Mouse (Mus musculus) gastrocnemius, adult 8-10 months (tissue): Measurements from ENCODE around the gene Fam160a2. TPM values are rescaled to one million over a fixed set of nuclear protein-coding genes. Genes with fewer than 3 reads are reported as not detected.
"Not testable (repeated sequence)": the region's sequence is repeated elsewhere in the genome, so short reads cannot be mapped to it uniquely, and the experiment has no call there.

Experiments used
- DNase-seq, 2 experiments: peaks; one replicate each; pipeline ENCODE4 v3.0.0; 2022; ENCODE audit warnings: low spot score in 2 of 2
- total RNA-seq, 4 experiments: library from RNA; stranded (reverse); gene quantifications; 2 replicates each; pipeline ENCODE4 v1.2.4; 2022

Fam160a2 gene
- total RNA-seq, 4 experiments from 2014 or later: 10.6 to 14.2 (median 11.8) TPM

DNA sequence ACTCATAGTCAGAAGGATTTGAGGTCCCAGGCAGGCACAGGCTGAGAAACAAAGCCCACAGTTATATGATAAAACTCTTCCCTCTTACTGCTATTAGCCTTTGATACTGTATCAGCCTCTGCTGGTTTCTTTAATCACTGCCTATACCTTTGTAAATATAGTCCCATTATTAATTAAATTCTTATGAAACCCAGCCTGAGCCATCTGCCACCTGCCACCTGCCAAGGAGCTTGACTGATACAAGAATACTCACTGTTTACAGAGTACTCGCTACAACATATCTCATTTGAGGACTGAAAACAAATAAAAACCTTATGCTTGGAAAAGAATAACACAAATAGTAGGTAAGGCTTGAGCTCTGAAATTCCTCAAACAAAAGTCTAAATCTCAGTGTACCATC lies 5.2 kb downstream of the Fam160a2 start:
- no peak for DNase-seq

DNA sequence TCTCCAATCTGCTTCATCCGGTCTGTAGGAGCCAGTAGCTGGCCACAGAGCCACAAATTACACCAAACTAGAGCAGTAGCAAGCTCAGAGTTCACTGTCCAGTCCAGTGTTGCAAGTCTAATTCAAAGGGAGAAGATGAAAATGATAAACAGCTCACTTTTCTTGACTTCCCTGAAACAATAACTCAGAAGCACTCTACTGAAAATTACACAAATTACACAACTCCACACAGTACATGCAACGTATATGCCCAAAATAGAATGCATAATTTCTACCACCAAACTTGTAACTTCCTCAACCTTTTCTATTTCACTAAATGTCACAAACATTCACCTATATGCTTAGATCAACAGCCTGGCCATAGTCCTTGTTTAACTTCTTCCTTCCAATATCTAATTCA lies 9.6 kb downstream of the Fam160a2 start:
- no peak for DNase-seq

DNA sequence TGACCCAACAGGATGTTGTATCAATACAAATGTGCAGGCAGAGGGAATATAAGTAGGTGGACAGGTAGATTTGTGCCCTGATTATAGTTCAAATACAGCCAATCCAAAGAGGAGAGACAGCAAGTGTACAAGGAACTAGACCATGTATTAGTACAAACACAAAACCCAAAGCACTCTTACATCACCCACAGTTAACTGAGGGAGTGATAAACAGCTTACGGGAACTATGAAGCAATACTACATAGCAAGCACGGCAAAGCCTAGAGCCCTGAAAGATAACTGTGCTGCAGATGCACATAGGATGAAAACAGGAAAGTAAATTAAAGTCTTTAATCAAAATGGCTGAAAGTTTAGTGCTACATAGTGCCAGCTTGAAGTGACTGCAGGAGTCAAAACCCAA lies 12.2 kb downstream of the Fam160a2 start:
- DNase-seq: no peak

- DNase-seq: no peak
Measured at GRCm38 (mm10) chr7:105380329-105380728, 19.5 kb downstream of the Fam160a2 start.

- DNase-seq: no peak
Measured at GRCm38 (mm10) chr7:105374866-105375265, 25.0 kb downstream of the Fam160a2 start, which contains the start of gene Gm5901. Gene Gm5901 (plus strand): TSS chr7:105375038.

DNA sequence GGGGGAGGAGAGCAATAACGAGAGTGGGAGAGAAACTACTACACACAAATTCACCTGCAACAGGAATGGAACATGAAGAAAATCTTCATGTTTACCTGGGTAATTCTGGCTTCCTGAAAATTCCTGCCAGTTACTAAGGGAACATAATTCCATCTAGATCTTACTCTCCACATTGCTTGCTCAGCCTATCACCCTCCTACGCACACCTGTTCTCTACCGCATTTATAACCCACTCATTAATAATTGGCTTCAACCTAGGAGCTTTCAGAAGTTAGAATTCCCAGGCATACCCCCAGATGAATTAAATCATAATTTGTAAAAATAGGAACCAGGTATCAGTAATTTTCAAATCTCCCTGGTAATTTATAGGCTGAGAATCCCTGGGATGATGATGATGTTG lies 25.9 kb downstream of the Fam160a2 start:
- no peak for DNase-seq

- DNase-seq: no peak
Measured at GRCm38 (mm10) chr7:105373509-105373908, 26.3 kb downstream of the Fam160a2 start.

DNA sequence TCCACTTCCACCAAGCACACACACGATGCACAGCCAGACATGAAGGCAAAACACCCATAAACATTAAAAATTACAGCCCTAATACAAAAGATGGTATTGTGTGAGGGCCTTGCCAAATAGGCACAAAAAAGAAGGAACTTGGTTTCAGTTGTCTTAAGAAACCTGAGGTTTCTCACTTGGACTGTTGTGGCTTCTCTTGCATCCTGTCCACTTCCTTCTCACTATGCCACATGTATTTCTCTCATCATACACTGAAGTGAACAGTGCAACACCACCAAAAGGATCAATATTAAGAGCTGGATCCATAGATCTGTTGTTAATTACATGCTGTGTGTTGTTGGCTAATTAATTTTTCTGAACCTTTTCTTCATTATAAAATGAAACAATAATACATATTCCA lies 26.9 kb downstream of the Fam160a2 start:
- no peak for DNase-seq

- no peak for DNase-seq
Measured at GRCm38 (mm10) chr7:105368521-105368920, 31.3 kb downstream of the Fam160a2 start.

- DNase-seq: no peak
Measured at GRCm38 (mm10) chr7:105367930-105368329, 31.9 kb downstream of the Fam160a2 start, which contains the start of gene Olfr692. Gene Olfr692 (plus strand): TSS chr7:105368230.

GRCm38 (mm10) chr7:105367268-105367667 lies 32.6 kb downstream of the Fam160a2 start:
- DNase-seq: no peak

DNA sequence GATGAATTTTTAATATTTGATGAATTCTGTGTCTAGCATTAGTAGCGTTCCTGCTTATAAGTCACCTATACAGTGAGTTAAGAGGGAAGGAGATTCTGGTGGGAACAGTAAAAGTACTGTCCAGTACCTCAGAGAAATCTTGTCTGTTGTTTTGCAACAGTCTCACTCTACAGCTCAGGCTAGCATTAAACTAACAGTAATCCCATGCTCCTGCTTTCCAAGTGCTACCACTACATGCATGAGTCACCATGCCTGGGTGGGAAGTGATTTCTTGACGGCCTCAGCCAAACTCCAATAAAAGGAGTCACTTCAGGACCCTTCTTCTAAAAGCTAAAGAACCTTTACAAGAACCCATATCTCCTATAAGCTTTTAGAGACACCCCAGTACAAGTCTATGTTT lies 38.1 kb downstream of the Fam160a2 start:
- no peak for DNase-seq

DNA sequence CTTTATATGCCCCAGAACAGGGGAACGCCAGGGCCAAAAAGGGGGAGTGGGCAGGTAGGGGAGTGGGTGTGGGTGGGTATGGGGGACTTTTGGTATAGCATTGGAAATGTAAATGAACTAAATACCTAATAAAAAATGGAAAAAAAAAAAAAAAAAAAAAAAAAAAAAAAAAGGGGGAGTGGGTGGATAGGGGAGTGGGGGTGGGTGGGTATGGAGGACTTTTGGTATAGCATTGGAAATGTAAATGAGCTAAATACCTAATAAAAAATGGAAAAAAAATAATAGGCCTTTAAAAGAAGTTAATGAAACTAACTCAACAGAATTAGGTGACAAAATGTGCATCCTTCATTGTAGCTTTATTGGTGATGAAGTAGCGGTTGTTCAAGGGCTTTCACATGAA lies 43.4 kb downstream of the Fam160a2 start:
- DNase-seq: not testable (repeated sequence)

DNA sequence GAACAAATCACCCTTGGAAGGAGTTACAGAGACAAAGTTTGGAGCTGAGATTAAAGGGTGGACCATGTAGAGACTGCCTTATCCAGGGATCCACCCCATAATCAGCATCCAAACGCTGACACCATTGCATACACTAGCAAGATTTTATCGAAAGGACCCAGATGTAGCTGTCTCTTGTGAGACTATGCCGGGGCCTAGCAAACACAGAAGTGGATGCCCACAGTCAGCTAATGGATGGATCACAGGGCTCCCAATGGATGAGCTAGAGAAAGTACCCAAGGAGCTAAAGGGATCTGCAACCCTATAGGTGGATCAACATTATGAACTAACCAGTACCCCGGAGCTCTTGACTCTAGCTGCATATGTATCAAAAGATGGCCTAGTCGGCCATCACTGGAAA lies 43.8 kb downstream of the Fam160a2 start:
- DNase-seq: not testable (repeated sequence)

GRCm38 (mm10) chr7:105342752-105343151 lies 57.1 kb downstream of the Fam160a2 start:
- no peak for DNase-seq

GRCm38 (mm10) chr7:105342170-105342569 lies 57.7 kb downstream of the Fam160a2 start, which contains the start of gene Olfr691:
Gene Olfr691 (minus strand): TSS chr7:105342270.
- DNase-seq: no peak

DNA sequence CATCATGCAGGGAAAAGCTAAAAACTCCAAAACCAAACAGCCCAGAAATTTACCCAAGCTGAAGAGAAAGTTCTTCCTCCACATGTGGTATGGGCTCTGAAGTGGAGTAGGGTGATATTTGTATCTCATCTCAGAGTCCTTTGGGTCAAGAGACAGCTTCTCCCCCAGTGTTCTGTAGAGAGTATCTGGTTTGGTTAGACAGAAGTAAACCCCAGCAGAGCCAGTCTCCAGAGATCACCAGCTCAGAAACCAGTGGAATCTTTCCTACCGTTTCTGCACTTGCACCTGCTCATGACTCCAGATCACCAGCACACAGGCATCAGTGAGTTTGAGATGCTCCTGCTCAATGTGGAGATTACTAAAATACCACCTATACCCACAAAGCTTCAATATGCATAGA lies 65.8 kb downstream of the Fam160a2 start, which contains the start of gene Olfr690:
TSS of gene Olfr690 (minus strand) at position 101 of the 400 bp plus-strand sequence.
- DNase-seq: no peak

DNA sequence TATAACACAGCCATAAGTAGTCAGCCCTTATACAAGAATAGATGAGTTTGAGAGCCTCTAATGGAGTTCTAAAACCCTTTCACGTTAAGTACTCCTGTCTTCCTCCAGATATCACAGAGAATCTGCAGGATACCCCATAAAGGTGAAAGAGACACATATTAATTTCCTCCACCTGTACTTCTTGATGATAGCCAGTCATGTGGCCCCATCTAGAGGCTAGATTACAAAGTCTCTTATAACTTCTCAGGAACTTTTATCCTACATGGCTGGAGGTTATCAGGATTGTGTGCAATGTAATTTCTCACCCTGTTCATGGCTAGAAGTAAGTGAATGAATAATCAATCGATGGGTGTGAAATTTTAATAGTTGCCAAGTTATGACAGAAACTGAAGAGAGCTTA lies 74.6 kb downstream of the Fam160a2 start:
- no peak for DNase-seq

Other genes starting within 250 kb of the Fam160a2 start
- not detected for gene Olfr684, start 236.4 kb downstream of the Fam160a2 start, total RNA-seq
- gene Olfr685, start 214.0 kb downstream of the Fam160a2 start, total RNA-seq: not detected
- gene Olfr686, start 192.6 kb downstream of the Fam160a2 start, total RNA-seq: not detected
- not detected for gene Olfr688, start 112.0 kb downstream of the Fam160a2 start, total RNA-seq
- gene Olfr689, start 88.9 kb downstream of the Fam160a2 start, total RNA-seq: not detected
- gene Olfr690, start 66.0 kb downstream of the Fam160a2 start, total RNA-seq: not detected
- gene Olfr691, start 57.8 kb downstream of the Fam160a2 start, total RNA-seq: not detected
- not detected for gene Olfr692, start 31.8 kb downstream of the Fam160a2 start, total RNA-seq
- gene Gm5901, start 25.0 kb downstream of the Fam160a2 start, total RNA-seq: not detected
- gene Cnga4, start 4.5 kb upstream of the Fam160a2 start, total RNA-seq: not detected
- not detected for gene Cckbr, start 25.7 kb upstream of the Fam160a2 start, total RNA-seq
- gene Cavin3, start 82.2 kb upstream of the Fam160a2 start, total RNA-seq: 10 to 100 TPM in 1 of 4 experiments, 1 to 10 TPM in 3; 3.5 to 10.5 (median 6.7) TPM
- gene Smpd1, start 154.3 kb upstream of the Fam160a2 start, total RNA-seq: 10 to 100 TPM; 47.6 to 60.6 (median 56.7) TPM
- gene Apbb1, start 181.6 kb upstream of the Fam160a2 start, total RNA-seq: 1 to 10 TPM; 4.7 to 8.0 (median 6.8) TPM
- gene Hpx, start 200.1 kb upstream of the Fam160a2 start, total RNA-seq: under 1 TPM in 1 of 4 experiments, not detected in 3; 0.64 TPM
- 10 to 100 TPM; 10.0 to 14.9 (median 12.3) TPM for gene Trim3, start 233.5 kb upstream of the Fam160a2 start, total RNA-seq
- gene Timm10b, start 240.0 kb upstream of the Fam160a2 start, total RNA-seq: 10 to 100 TPM; 57.2 to 68.1 (median 62.0) TPM
- gene Arfip2, start 240.4 kb upstream of the Fam160a2 start, total RNA-seq: 1 to 10 TPM; 3.3 to 7.9 (median 6.2) TPM
- 1 to 10 TPM in 2 of 4 experiments, under 1 TPM in 2; 0.48 to 5.2 (median 2.2) TPM for gene Gm45799, start 240.5 kb upstream of the Fam160a2 start, total RNA-seq